Mouse (Mus musculus): Measurements from ENCODE around the gene Blmh.

Blmh gene

DNA sequence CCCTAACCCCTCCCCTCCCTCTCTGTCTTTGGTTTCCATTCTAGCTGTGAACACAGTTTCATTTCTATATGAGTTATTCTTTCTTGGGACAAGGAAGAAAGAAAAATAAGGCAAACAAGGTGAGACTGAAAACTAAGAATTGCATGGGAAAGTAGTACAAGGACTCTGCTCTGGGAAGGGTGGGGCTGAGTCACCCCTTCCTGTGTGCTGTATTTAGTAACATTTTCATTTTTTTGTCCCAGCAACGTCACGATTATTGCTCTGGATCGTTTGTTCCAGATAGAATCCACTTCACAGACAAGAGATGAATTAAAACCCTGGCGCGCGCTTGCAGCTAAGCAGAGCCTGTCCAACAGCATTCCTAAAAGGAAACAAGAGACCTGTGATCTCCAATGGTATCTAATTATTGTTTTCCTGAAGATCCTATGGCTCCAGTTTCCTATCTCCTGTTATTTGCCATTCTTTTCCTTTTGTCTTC is at the start of gene Blmh:
Gene Blmh, plus strand, starts transcription at position 51 of the 478 bp plus-strand sequence.
- DNase-seq (ENCODE audit: low spot score): no peak

DNA sequence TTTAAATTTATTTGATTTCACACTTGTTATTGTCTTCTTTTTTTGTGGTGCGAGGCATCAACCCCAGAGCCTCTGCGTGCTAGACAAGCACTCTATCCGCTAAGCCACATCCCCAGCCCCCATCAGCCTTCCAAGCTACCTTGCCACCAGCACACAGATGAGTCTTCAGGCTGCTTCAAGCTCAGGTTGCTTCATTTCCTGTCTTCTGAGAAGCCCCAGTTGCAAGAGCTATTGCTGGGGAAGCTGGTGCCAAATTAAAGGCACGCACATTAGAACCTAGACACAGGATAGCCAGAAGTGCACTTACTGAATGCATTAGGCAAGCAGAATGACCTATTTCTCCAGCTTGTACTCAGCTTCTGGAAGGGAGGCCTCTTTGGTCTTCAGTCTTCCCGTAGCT is 44.8 kb upstream of the Blmh start:
- no peak for DNase-seq (ENCODE audit: low spot score)

DNA sequence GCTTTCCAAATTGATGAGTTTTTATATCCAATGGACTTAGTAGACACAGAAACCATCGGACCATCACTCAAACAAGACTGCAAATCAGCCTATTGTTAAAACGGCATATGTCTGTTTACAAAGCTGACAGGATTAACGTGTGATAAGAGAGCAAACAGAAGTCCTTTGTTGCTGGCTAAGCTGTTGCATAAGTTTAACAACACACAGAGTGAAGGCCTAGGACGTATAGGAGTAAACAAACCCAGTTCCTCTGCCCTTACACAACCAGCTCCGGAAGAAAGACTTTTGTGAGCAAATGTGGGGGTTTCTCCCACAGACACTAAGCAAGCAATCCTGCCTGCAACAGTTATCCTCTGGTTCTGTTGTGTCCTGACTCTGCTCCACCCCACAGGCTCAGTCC is 40.2 kb upstream of the Blmh start:
- no peak for DNase-seq (ENCODE audit: low spot score)

DNA sequence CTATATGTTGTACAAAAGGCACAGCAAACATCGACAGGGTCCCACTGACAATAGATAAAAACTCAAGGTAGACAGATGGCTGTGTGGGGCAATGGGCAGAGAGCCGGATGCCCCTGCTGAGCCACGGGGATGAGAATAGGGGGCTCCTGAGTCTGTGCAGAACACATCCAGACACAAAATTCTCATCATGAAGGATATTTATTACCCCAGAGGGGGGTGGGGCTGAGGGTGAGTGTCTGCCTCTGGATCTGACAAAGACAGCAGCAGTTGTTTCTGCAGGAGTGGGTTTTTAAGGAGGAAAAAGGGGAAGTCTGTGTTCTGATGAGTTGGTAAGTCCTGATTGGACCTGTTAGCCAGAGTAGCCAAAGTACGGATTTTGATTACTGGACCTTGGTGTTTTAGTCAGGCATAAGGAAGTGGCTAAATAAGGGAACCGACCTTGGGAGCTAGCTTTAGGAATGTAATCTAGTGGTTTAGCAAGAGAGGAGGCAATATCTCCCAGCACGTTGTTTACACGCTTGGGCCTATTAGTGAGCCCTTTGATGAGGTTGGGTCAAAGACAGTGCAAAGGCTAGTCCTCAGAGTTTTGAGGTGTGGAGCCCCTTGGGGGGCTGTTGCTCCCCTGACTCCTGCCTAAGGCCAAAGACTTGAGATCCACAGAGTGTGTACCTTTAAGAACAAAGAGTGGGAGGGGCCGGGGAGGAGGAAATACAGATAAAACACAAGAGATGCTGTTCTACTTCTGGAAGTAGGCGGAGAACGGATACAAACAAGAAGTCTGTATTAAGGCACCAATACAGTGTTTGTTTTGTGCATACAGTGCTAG is 35.1 kb upstream of the Blmh start:
- DNase-seq (ENCODE audit: low spot score): no peak

DNA sequence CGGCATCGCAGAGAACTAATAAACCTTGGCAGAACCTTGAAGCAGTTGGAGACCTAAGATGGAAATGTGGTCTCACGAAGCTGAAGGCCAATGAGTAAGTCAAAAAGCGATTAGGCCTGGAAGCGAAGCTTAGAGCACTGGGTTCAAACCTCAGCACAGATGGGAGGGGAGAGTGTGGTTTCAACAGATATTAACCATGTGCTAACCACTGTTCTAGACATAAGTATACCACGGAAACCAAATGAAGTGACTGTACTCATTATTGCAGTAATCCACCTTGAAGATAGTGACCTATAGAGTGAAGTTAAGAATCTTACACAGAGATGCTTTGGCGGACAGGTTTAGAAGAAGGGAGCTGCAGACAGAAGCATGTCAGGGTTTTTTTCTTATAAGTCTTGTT is 33.4 kb upstream of the Blmh start:
- DNase-seq (ENCODE audit: low spot score): no peak

DNA sequence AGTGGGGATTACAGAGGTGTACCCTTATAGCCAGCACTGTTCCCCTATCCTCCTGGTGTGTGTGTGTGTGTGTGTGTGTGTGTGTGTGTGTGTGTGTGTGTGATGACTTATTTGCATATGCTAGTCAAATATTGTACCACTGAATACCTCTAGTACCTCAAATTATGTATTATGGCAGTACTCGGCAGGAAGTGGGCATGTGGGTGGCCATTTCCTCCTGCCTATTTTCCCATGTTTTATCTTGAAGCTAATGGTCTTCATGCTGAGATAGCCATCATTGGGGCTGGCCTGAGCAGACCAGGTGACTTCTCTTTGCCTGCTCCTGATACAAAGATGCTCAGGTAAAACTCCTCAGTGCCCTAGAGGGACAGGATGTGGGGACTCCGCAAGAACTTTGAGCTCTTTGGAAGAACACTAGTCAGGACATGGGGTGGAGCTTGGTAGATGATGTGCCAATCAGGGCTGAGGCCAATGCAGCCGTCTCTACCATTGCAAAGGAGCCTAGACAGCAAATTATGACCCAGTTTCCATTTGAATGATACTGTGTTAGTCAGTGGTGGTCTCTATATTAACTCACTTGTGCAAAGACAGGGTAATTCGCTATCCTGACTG is 32.8 kb upstream of the Blmh start:
- no peak for DNase-seq (ENCODE audit: low spot score)

DNA sequence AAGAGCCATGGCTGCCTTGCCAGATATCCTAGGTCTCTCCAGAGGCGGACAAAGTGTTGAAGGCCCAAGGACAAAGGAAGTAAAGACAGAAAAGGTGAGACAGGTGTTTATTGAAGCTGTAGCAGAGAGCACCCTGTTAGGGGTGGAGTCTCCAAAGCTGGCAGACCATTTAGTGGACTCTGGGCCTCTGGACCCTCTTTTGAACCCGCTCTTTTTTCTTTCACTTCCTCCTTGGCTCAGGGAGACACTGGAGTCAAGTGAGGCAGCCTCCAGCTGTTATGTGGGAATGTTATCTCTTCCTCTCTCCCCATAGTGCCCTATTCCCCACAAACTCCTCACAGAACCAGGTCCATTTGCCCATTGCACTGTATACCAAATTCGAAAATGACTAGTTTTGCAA is 31.6 kb upstream of the Blmh start:
- no peak for DNase-seq (ENCODE audit: low spot score)

DNA sequence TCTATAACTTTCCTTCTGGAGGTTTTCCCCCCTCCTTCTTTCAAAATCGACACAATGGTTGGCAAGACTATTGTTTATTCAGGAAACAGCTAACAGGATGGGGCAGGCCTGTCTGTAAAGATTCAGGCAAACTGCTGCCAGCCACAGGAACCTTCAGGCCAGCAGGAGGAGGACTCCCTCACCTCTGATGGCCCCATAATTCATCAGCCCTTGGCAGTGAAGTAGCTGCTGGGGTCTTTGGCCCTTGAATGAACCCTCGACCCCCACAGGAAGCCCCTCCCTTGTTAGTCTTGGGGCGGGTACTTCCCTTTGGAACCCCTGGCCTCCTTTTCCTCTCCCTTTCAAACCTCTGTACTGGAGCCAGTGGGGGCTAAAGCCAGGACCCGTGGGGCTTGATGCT is 31.0 kb upstream of the Blmh start:
- DNase-seq (ENCODE audit: low spot score): no peak

DNA sequence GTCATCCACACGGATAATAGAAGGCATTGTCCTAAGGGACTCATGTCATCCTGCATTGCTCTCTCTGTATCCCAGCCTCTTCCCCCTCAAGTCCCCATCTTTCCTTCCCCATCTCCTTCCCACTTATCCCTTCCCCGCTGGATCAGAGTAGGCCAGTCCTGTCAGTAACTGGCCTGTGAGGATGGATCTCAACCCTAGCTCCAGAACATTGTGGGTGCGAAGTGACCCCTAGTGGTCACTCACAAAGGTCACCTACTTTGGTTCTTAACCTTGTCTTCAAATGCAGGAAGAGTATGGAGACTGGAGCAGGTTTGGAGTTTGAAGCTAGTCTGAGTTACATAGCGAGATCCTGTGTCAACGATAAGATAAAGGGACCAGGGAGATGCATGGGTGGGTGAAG is 30.4 kb upstream of the Blmh start:
- peak; percentile 33 for DNase-seq (ENCODE audit: low spot score)

DNA sequence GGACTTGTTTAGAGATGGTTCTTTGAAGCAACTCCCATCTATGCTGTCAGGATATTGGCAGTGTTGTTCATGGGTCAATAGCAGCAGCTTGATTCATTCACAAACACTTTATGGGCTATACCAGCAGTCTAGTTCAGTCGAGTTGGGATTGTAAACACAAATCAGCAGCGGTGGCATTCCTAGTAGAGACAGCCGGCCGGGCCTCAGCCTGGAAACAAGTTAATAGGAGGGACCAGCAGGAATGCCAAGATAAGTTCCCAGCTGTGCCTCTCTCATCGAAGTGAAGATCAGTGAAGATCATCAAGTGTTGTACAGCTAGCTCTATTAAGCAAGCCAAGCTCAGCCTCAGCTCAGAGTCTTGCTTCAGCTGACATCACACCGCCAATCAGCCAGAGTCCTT is 28.2 kb upstream of the Blmh start:
- no peak for DNase-seq (ENCODE audit: low spot score)

DNA sequence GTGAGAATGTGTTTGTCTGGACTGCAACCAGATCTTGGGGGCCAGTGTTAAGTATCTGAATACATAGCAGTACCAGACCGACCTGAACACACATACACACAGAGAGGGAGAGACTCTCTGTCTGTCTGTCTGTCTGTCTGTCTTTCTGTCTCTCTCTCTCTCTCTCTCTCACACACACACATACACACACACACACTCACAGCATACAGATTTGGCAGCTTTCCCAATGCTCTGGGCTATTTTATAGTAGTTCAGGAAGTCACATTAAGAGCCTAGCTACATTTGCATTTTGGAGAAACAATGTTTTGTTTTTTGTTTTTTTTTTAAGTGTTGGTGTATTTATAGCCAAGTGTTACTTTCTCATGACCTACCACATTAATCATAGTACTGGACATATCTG is 27.5 kb upstream of the Blmh start:
- DNase-seq (ENCODE audit: low spot score): no peak

DNA sequence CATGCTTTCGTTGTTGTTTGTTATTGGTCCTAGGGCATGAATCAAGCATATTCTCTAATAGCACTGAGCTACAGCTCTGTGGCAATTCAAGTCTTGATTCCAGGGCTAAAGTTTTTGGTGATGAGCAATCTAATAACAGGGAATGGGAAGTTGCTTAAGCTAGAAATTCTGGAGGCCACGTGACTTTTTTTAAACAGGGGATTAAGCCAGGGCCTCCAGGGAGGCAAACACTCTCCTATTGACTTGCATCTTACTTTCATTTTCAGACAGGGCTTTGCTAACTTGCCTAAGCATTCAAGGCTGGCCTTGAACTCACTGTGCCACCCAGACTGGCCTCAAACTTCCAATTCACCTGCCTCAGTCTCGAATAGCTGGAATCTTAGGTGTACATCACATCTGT is 26.7 kb upstream of the Blmh start:
- no peak for DNase-seq (ENCODE audit: low spot score)

DNA sequence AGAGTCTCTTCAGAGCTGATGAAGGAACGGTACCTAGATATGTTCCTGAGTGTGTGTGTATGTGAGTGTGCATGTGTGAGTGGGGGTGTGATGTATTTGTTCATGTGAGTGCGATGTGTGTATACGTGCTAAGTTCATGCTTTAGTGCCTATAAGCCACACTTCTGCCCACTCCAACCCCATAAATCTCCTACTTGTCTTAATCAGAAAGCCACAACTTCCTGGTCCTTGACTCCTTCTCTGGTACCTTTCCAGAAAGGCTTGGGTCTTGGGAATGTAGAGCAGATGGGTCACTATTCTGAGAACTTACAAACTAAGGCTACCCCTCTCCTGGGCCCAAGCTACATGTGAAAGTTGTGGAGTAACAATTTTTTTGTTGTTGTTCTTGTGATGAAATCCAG is 25.9 kb upstream of the Blmh start:
- DNase-seq (ENCODE audit: low spot score): no peak

DNA sequence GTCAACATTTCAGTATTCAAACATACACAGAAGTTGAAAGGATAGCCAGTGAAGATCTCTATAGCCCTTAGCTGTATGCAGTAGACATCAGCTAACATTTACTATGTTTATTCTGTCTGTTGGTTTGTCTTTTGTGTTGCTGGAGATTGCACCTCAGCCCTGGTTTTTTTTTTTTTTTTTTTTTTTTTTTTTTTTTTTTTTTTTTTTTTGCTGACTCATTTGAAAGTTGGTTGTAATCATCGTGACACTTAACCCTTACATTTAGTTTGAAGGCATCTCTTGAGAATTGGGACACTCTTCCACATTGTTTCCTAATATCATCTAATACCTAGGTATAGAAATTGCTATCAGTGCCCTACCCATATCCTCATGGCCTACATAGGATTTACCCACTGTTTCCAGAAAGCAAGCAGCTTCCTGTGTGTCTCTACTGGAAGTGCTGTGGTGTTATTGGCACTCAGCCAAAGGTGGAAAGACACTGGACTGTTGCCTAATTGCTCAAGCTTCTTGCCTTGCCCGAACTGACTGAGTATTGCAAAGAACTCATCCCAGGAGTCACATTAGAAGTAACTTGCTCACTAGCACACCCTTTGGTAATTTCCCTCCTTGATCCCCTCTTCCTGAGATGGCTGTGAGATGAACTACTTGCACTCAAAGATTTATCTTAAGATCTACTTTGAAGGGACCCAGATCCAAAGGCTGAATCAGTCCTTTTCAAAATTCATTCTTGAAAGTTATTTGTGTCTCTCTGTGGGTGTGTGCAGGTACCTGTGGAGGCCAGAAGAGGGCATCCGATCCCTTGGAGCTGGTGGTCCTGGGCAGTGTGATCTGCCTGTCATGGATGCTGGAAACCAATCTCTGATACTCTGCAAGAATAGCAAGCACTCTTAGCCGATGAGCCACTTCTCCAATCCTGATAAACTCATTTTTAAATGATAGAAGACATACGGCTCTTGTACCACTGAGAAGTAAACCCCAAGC is 24.6 kb upstream of the Blmh start:
- DNase-seq (ENCODE audit: low spot score): no peak

DNA sequence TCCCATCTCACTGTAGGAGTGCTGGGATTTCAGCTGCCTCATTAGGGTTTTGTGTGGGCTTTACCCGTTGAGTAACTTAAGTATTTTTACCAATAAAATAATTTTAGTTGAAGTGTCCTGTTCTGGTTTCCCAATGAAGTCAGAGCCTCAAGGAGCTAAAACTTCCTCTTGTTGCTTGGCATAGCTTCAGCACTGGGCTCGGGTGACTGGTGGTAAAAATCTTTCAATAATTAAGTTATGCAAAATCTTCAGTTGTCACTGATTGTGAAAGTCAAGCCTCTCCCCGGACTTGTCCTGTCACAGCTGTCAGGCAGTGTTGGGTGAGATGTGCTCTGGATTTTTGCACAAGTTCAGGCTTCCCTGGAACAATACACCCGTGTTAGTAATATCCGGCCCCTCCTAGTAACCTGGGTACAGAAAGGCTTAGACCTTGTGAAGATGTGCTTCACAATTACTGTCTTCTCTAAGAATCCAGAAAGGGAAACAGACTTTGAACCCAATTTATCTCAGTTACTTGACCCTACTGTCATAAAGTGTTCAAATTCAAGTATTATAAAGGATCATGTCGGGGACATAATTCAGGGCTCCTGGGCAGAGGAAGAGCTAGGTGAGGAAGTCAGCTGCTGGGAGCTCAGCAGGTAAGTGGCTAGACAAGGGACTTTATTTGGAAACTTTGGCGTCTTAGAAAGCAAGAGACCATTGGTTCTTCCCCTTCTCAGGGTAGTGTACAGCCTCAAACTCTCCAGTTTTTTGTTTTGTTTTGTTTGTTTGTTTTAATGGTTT is 22.8 kb upstream of the Blmh start, which contains the start of gene Tmigd1:
Gene Tmigd1, plus strand, starts transcription at position 581 of the 783 bp plus-strand sequence.
- DNase-seq (ENCODE audit: low spot score): no peak

DNA sequence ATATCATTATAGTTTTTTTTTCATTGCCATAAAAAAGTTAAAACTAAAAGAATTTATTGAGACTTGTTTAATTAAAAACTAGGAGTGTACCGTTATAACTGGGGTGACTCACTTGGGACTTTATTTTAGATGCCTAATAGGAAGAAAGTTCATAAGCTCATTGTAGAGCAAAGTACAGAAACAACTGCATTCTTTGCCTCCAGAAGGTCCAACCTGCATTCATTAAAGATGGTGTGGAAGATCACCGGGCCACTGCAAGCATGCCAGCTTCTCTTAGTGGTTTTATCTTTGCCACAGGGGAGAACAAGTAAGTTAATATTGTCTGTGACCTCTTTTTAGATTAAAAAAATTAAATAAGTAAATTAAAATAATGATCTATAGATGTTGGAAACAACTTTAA is 20.3 kb upstream of the Blmh start:
- no peak for DNase-seq (ENCODE audit: low spot score)

DNA sequence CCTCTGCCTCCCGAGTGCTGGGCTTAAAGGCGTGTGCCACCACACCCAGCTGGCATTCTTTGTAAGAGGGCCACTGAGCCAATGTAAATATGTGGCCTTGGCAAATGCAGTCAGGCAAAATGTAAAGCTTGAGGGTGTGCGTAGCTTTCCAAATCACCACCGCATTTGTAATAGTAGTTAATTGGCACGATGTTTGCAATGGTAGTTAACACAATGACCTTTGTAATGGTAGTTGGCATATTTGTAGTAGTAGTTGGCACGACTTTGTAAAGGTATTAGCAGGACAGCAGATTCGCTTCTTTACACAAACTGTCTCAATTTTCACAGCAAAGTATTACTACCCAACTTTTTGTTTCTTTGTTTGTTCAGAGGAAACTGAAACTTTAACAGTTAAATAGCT is 16.0 kb upstream of the Blmh start:
- no peak for DNase-seq (ENCODE audit: low spot score)

DNA sequence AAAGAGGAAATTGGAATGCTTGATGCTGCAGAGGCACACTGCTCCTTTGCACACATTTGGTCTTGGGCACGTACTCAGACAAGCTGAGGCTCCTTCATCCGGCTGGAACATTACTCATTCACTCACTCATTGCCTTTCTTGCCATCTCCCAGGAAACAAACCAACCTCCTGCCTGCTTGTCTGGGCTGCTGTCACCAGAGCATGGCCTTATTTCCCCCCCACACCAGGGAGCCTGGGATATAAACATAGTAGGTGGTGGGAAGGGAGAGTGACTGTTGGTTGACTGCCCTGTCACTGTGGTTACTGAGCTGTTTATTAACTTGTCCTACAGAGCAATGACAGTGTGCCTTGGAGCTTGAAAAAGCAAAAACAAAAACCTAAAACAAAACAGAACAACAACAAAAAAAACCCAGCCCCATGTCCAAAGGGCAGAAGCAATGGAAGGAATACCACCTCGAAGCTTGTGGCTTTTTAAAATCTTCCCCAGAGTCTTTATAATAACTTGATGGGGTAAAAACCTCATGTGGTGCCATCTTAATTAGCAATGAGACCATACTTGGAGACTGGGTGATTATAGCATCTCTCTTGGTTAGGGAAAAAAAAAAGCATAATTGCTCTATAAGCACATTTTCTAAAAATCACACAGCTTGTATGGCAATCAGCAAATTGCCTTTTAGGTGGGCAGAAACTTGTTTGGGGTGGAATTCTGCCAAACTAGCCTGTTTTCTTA is 13.1 kb upstream of the Blmh start:
- no peak for DNase-seq (ENCODE audit: low spot score)

DNA sequence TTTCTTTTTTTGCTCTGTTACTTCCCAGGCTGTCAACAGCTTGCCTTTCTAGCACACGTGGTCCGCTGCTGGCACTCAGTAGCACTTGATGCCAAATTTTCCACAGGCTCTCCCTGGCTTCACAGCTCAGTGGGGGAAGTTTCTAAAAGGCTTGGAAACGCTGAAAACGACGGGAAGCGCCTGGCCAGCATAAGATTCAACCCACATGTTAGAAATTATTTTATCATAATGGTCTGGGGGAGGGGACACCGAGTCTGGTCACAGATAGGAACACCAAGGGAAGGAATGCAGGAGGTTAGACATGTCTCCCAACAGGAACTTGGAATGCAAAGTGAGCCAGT is 12.6 kb upstream of the Blmh start:
- DNase-seq (ENCODE audit: low spot score): no peak

DNA sequence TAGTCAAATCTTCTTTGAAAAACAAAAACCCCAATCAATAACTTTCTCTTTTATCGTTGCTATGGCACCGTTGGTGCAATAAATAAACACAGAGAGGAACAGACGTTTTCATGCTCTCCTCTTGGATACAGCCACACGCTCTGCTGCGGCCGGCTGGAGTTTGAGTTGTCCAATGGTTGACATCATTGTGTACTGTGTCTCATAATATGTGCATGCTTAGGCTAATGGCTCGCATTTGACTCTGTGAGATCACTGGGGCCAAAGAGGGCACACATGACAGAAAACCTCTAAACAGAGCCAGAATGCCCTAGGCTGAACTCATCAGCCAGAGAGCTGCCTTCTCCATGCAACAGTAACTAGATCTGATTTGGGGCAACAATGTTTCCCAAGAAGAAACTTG is 10.2 kb upstream of the Blmh start:
- DNase-seq (ENCODE audit: low spot score): no peak
